Mouse (Mus musculus) ovary, adult 18-20 months (tissue): ENCODE data around the gene Ccr8.

Source experiments
- DNase-seq: peaks from one replicate; pipeline ENCODE4 v3.0.0; 2022; ENCODE audit warnings: low spot score, mixed read lengths

Gene Ccr8

DNA sequence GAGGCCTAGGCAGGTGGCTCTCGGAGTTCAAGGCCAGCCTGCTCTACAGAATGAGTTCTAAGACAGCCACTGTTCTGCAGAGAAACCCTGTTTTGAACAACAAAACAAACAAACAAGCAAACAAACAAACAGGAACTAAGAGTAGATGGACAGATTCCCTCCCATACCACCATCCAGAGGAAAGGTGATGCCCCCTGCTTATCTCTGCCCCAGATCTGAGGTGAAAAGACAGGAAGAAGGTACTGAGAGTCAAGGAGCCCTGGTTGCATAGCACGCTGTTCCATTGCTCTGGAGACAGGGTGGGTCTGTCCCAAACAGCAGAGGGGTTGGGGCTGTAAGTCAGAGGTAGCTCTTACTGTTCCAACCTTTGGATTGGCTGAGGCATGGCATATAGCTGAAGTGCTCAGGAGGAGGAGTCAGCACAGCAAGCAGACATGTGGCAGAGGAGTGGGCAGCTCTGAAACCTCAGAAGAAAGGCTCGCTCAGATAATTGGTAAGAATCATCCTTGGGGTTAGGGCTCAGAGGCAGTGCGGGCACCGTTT lies at the start of gene Ccr8:
Gene Ccr8 (plus strand): TSS at position 419 of the 543 bp plus-strand sequence.
- no peak for DNase-seq

DNA sequence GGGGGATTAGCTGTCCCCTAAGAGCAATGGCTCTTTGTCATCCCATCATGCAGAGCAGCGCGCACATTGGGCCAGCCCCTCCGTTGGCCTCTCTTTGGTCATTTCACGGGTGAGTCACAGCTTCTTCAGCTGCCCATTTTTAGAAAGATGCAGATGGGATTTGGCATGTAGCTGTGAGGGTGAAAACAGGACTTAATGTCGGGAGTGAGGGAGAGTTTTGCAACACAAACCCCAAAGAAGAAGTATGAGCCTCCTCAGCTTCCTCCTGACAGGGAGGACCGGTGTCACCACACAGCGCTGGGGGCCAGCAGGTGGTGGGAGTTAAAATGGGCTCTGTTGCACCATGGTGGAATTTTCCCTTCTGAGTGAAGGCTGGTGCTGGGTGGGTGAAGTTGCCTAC lies 48.8 kb upstream of the Ccr8 start:
- no peak for DNase-seq

DNA sequence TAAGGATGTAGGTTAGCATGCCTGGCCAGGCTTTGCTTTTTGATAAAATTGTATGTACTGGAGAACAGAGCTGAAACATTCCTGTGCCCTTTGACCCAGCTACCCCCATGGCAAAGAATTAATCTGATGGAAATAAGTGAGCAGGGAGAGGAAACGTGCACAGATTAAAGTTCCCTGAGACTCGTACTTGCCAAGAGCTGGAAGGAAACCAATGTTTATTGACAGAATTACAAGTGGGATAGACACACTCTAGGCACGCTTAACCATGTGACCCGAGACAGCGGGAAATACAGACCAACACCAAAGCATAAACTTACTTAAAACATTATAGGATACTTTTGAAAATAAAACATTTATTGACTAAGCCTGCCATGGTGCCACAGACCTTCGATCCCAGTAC lies 43.4 kb upstream of the Ccr8 start:
- DNase-seq: no peak

DNA sequence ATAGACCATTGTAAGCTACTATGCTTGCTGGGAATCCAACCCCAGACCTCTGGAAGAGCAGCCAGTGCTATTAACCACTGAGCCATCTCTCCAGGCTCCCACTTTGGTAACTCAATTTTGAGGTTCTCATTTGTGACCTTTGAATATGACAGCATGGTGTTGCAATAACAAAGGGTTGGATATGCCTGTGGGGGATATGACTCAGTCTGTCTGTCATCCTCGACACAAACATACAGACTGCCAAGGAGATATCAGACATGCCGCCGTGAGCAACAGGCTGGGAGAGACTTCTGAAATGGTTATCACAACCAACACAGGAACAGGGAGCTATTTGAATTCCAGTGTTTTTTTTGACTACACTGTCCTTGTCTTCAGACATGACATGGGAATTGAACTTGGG lies 42.5 kb upstream of the Ccr8 start:
- DNase-seq: no peak

DNA sequence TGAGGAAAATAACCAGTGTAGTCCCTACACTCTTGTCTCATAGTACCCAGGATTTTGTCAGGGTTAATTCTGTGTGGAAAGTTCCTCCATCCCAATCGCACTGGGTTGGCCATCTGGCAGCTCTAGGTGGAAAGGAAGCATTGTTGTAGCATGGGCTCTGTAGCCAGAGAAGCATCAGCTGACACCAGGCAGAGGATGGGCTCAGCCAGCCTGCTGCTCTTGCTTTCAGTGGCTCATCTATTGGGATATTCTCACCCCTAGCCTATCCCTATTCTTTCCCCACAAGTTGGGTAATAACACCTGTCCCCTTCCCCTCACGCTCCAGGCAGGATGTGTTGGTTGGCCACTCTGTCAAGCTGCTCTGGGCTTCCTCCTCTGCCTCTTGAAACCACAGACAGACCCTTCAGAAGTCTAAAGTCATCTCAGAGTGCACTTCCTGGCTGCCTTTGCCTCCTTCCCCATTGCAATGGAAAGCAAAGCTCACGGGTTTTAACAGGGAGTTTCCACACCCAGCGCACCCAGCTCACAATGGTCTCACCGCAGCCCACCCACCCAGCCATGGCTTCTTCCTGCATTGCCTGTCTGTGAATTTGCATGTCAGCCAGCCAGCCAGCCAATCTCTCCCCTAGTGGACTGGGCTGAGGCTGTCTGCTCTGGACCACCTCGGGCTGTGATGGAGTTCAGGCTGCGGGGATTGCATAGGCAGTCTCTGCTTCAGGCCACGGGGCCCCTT lies 37.2 kb upstream of the Ccr8 start:
- DNase-seq: no peak

DNA sequence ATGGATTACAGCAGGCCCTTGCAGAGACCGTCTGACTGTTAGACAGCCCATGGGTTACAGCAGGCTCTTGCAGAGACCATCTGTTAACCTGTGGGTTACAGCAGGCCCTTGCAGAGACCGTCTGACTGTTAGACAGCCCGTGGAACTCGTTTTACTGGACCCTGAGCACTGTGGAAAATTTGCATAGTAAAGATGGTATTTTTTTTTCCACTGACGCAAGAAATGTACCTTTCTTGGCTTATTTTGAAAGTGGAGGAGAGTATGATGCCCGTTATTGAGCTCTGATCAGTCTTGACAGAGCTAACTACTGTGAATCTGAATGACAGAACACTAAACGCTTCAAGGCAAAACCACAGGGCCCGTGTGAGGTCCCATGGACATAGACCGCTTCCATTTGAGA lies 35.7 kb upstream of the Ccr8 start:
- DNase-seq: no peak

DNA sequence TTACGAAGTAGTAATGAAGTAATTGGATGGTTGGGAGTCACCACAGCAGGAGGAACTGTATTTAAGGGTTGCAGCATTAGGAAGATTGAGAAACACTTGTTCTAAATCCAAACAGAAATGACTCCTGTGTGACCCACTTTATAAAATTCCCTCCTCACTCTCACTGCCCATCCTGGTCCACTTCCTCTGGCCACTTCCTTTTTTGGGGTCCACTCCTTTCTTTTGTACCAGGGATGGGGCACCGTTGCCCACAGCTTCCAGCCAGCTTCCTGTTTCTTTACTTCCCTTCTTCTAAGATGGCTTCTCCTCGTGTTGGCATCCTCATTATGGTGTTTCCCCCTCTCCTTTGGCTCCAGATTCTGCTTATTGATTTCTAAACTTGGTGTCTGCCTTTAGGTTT lies 33.2 kb upstream of the Ccr8 start:
- no peak for DNase-seq

DNA sequence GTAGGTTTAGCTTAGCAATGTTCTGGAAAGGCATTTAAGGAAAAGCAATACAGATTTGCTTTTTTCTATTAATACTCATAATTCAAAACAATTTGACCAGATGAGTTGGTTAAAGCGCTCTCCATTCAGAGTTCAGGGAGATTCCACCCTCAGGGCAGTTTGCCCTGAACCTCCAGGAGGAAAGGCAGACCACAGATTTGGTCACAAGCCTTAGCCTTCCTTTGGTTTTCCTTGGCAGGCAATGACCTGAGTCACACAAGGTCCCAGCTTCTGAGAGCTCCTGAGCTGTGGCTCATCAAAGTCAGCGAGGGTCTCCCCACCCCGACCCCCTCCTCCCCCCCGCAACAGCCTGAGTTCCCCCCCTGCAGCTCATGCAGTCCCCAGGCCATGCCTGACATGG lies 27.6 kb upstream of the Ccr8 start:
- DNase-seq: no peak

DNA sequence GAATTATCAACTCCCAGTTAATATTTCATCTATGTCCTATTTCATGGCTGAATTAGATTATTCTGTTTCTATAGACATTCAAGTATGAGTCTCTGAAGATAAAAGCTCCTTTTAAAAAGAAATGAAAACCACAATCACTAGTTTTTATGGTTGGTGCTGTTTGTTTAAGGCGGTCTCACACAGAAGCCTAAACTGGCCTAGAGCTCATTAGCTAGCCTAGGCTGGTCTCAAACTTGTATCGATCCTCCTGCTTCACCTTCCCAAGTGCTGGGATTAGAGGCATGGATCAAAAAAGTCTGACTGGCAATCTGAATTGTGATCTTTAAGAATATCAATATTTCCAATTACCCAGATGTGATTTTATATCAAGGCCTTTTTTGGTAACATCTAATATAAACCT lies 24.3 kb upstream of the Ccr8 start:
- no peak for DNase-seq

DNA sequence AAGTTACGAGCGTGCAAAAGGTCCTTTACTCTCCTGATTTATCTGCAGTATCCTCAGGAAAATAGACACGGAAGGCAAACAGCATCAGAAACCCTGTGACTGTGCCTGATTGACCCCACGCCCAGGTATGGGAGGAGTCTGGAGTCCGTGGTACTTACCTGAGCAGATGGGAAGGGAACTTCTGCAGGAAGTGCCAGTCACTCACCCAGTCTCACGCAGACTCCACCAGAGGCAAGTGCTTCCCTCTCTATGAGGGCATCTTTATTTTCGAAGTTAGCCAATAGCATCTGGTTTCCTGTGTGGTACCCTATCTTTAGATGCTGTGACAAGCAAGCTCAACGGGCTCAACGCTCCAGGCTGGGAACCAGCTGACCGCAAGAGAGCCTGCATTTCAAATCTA lies 23.9 kb upstream of the Ccr8 start:
- no peak for DNase-seq

DNA sequence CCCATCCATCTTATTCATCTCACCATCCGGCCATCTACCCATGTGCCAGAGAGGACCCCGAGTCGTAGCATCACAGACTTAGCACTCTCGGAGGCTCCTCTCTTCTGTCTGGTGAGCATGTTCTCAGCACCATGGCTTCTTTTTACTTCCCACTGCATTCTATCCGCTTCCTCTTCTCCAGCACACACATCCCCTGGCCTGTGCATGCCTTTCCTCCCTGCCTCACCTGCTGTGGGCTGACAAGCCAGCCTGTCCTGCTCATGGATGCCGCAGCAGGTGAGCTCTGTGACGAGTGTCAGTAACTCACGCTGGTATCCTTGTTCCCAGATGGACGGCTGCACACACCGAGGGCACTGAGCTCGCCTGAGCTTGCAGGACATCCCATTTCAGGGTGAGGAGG lies 22.1 kb upstream of the Ccr8 start, which contains the start of gene Cx3cr1:
Gene Cx3cr1 (minus strand): TSS at position 101 of the 400 bp plus-strand sequence.
- no peak for DNase-seq

DNA sequence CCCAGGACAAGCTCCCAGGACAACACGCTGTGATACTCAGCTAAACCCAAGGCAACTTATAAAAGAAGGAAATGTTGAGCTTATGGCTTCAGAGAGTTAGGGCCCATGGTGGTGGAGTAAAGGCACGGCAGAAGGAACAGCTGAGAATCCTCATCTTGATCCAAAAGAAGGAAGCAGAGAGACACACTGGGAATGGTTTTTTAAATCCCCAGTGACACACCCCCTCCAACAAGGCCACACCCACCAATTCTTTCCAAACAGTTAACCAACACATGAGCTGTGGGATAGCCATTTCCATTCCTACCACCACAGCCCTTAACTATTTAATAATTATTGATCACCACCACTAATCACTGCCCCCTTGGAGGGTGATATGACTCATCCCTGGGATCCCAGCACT lies 20.7 kb upstream of the Ccr8 start:
- DNase-seq: no peak

DNA sequence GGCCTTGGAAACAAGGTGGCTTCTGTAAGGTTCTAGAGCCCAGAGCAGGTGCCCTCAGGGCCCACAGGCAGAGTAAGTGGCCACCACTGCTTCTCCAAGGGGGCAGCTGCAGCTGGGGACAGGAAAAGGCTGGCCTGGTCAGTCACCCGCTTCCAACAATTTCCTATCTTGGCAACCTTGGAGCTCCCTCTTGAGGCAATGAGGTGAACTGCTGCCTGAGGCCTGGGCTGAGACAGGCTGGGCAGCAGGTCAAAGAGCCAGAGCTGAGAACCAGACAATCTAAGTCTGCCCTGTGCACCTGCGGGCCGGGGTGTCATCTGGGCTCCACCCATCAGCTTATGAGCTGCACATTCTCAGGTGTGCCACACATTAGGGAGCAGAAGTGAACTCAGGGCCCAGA lies 18.7 kb upstream of the Ccr8 start:
- DNase-seq: peak; percentile 41

DNA sequence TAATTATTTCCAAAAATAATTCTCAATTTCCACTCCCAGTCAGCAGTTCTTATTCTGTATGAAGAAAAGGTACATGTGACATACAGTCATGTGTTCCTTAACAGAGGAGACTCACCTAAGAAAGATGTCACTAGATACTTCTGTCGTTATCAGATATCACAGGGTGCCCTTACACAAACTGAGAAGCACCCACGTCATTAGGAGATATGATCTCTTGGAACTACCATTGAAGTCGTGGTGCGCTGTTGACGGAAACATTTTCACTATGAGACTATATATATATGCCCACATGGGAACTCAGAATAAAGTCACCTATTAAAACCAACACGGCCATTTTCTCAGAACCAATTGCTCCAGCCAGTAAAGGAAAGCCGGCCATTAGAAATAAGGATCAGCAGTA lies 17.4 kb upstream of the Ccr8 start:
- DNase-seq: no peak

DNA sequence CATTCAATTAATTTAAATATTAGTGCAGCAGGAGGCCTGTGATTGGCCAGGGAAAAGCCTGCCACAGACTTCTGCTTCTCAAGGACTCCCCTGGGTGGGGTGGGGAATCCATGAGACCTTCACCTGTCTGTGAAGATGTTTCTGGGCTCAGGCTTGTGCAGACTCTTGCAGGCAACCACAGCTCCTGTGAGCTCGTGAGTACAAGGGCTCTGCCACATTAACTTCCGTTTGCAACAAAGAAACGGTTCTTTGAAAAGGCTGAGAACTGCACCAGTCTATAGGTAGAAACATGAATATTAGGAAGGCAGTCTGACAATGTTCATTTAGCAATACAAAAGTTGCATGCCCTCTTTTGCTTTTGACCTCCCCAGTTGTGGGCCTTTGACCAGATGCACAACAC lies 13.7 kb upstream of the Ccr8 start:
- no peak for DNase-seq

DNA sequence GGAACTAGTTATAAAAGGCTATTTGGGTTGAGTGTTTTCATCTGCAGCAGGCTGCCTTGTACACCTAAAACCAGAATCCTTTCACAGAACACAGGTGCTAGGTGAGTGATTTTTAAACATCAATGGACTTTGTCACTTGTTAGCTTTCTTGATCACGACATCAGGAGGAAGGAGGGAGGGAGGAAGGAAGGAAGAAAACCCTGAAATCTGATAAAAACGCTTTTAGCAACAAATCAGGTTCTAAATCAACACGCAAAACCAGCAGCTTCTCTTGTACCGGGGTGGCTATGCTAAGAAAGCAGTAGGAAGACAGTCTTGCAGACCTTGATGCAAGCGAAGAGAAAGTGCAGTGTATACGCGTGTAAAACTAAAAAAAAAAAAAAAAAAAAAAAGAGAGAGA lies 12.0 kb upstream of the Ccr8 start:
- no peak for DNase-seq

DNA sequence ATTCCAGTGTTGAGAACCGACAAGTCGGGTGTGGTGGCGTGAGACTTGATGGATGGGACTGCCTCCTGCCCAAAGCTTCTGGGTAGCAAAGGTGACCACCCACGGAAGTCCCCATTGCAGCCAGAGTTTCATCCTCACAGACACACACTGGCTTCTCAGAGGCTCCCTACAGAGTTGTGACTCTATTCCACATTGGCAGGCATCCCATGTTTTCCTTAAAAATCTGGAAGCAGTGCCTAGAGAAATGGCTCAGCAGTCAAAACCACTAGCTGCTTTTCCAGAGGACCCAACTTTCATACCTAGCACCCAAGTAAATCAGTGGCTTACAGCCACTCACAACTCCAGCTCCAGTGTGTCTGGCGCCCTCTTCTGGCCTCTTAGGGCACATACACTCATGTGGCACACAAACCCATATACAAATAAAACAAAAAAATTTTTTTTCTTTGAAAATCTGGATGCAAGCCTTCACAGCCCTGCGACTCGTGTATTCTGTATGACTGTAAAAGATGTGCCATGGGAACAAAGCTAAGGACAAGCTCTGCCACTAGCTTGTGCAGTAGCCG lies 11.3 kb upstream of the Ccr8 start:
- DNase-seq: no peak

DNA sequence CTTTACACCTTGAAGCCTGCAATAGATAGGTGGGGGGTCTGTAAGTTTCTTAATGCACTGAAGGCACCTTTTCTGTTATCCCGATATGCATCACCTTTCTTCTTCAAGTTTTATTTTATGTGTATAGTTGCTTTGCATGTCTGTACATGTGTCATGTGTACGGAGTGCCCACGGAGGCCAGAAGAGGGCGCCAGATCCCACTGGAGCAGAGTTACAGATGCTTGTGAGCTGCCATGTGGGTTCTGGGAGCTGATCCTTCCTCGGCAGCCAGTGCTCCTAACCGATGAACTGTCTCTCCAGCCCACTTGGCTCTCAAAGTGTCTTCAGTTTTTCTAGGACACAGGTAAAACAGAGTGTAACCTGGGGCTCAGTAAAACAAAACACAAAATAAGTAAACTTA lies 10.7 kb upstream of the Ccr8 start:
- no peak for DNase-seq

DNA sequence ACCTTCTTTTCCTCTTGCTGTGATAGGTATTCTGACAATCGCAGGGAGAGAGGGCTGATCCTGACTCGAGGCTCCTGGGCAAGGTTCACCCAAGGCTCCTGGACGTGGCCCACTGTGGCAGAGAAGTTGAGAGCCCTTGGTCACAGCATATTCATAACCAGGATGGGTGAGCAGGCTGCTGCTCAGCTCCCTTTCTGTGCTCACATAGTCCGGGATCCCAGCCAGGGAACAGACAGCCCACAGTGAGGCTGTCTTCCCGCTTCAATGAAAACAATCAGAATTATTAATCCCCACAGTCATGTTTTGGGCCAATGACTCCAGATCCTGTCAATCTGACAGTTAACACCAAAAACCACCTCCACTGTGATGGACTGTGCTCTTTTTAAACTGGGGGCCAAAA lies 9.9 kb upstream of the Ccr8 start:
- no peak for DNase-seq

DNA sequence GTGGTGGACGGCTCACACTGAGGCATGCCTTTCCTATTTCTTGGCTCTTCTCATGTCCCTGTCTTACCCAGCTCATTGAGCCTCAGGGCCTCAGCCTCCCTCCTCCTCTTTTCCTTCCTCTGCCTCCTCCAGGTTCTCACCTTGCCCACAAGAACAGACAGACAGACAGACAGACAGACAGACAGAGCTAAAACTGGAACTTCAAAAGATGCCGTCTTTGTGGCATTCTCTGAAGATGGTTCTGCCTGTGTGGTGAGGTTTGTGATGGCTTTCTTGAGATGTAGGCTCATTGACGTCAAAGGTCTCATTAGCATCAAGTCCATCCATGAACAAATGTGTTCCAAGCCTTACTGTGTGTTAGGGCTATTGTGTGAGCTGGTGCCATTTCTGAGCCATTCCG lies 9.2 kb upstream of the Ccr8 start:
- no peak for DNase-seq

DNA sequence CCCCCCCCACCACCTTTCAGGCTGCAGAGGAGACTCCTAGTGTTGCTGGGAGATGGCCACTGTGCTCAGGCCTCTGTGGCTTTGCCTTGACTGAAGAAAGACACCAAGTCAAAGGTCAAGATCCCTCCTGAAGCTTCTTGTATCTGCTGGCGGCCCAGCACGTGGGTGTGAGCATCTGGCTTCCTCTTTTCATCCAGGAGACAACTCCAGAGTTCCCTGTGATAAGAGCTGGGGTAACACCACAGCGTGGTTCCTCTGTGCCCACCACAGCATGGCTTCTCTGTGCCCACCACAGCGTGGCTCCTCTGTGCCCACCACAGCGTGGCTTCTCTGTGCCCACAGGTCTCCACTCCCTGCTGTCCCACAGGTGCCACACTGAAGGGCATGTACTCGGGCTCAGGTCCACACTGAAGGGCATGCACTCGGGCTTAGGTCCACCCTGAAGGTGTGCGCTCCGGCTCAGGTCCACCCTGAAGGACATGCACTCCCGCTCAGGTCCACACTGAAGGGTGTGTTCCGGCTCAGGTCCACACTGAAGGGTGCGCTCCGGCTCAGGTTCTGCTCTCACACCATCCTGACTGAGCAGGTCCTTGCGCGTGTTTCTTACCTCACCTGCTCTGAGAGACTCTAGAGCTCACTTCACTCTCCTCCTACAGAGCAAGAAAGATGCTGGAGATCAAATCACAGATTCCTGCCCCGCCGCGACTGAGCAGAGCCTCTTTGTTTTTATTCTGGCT lies 8.6 kb upstream of the Ccr8 start:
- no peak for DNase-seq

DNA sequence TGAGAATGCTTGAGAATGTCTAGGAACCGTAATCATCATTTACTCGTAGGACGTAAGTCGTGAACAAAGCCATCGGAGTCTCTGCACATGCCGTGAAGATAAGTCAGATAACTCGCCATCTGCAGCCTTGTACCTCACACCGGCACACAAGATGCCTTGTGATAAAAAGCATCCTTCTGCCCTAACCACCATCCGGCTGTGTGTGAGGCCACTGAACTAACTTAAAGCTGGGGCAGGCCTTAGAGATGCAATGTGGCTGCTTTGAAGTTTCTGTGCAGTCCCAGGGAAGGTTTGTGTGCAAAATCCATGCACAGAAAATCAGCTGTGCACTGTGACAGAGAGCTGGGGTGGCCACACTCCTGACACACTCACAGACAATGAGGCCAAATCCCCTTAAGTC lies 7.5 kb upstream of the Ccr8 start:
- DNase-seq: no peak

DNA sequence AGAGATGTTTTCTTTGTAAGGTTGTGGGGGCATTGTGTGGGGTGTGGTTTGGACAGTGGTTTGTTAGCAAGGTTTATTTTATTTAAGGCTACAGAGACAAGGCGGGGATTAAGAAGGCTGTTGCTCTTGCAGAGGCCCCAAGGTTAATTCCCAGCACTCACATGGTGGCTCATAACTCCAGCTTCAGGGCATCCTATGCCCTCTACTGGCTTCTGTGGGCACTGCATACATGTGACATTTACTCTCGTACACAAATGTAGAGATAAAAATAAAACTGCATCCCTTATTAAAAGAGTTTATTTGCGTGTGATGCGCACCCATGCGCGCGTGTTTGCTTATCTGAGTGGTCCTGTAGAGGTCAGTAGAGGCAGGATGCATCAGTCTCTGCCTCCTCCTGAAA lies 2.8 kb upstream of the Ccr8 start:
- no peak for DNase-seq
